Mouse (Mus musculus): ENCODE data around the gene Vezt. TPM values are rescaled to one million over a fixed set of nuclear protein-coding genes. Genes with fewer than 3 reads are reported as not detected.

Vezt gene
- polyA plus RNA-seq, 1 experiment = 25.7 TPM

DNA sequence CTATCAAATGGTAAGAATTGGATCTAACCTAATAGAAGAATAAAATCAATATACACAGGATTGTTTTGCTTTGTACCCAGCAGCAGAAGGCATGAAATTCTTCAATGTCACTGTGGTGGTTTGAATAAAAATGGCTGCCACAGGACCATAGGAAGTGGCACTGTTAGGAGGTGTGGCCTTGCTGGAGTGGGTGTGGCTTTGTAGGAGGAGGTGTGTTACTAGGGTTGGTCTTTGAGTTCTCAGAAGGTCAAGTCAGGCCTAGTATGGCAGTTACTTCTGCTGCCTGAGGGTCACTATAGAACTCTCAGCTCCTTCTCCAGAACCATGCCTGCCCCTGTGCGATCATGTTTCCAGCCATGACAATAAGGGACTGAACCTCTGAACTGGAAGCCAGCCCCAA, 40.5 kb downstream of the Vezt start:
- TF ChIP-seq POLR2A (IDR thresholded peaks at IDR 0.05; ENCODE audit: borderline replicate concordance, insufficient read depth, low read length) (no peak), CTCF (IDR thresholded peaks at IDR 0.05; ENCODE audit: borderline replicate concordance, insufficient read depth, low read depth, low read length) (no peak)
- Histone ChIP-seq H3K4me1 (ENCODE audit: control insufficient read depth, insufficient read depth, low read length) (no peaks in the 10 kb centered on the region), H3K27ac (ENCODE audit: insufficient read depth, low read length) (no peak overlapping the region), H3K4me3 (replicated peaks; ENCODE audit: insufficient read depth, low read depth, low read length) (no peak overlapping the region), H3K27me3 (ENCODE audit: control insufficient read depth, insufficient read depth, low read length) (no peaks in the 10 kb centered on the region)
- DNase-seq = no peak
- 100% methylated on average over 1 of the region's 1 CpGs for WGBS

DNA sequence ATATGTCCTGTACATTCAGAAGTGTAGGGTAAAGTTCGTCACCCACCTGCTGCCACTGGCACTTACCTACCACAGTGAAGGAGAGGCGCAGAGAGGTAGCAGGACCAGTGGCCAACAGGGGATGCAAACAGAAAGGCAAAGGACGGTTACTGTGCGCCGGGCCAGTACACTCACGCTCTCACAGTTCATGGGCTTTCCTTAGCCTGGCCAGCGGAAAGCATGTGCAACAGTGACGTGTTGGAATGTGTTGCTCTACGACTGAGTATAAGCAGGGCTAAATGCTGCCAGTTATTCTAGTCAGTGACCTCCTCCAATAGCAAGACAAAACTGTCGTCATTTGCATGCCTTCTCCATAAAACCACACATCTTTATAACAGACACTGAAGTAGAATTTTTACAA, 41.5 kb downstream of the Vezt start:
- Histone ChIP-seq H3K4me1 (ENCODE audit: control insufficient read depth, insufficient read depth, low read length) (no peaks in the 10 kb centered on the region), H3K4me3 (replicated peaks; ENCODE audit: insufficient read depth, low read depth, low read length) (no peak overlapping the region), H3K27me3 (ENCODE audit: control insufficient read depth, insufficient read depth, low read length) (no peaks in the 10 kb centered on the region), H3K27ac (ENCODE audit: insufficient read depth, low read length) (no peak overlapping the region)
- no peak for DNase-seq
- TF ChIP-seq POLR2A (IDR thresholded peaks at IDR 0.05; ENCODE audit: borderline replicate concordance, insufficient read depth, low read length) (no peak), CTCF (IDR thresholded peaks at IDR 0.05; ENCODE audit: borderline replicate concordance, insufficient read depth, low read depth, low read length) (no peak)
- 96% methylated on average over 10 of the region's 10 CpGs for WGBS

- TF ChIP-seq POLR2A (IDR thresholded peaks at IDR 0.05; ENCODE audit: borderline replicate concordance, insufficient read depth, low read length) = no peak
- no peak for TF ChIP-seq CTCF (IDR thresholded peaks at IDR 0.05; ENCODE audit: borderline replicate concordance, insufficient read depth, low read depth, low read length)
- Histone ChIP-seq H3K27me3 (ENCODE audit: control insufficient read depth, insufficient read depth, low read length) (no peaks in the 10 kb centered on the region), H3K4me1 (ENCODE audit: control insufficient read depth, insufficient read depth, low read length) (no peaks in the 10 kb centered on the region), H3K4me3 (replicated peaks; ENCODE audit: insufficient read depth, low read depth, low read length) (no peak overlapping the region), H3K27ac (ENCODE audit: insufficient read depth, low read length) (no peak overlapping the region)
- DNase-seq = no peak
These were observed 50.3 kb downstream of the Vezt start for GRCm38 (mm10) chr10:93985357-93985756.

DNA sequence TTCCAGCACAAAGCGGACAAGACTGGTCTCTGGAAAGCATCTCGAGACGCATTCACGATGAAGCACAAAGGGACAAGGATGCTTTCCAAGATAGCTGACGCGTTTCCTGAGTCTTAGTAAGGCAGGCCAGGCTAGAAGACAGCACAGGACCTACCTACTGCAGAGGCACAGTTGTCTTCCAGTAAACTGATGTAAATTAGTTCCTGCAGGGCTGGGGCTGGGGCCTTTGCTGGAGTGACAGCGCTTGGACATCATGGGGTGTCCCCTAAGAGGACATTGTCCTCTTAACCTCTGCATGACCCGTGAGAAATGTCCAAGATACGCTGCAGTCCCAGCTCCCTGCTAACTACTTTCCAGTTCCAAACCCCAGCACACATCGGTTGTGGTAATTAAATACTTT, 66.3 kb downstream of the Vezt start:
- Histone ChIP-seq H3K27me3 (ENCODE audit: control insufficient read depth, insufficient read depth, low read length) (no peaks in the 10 kb centered on the region), H3K4me3 (replicated peaks; ENCODE audit: insufficient read depth, low read depth, low read length) (no peak overlapping the region), H3K27ac (ENCODE audit: insufficient read depth, low read length) (no peak overlapping the region), H3K4me1 (ENCODE audit: control insufficient read depth, insufficient read depth, low read length) (no peaks in the 10 kb centered on the region)
- no peak for DNase-seq
- TF ChIP-seq POLR2A (IDR thresholded peaks at IDR 0.05; ENCODE audit: borderline replicate concordance, insufficient read depth, low read length) = no peak
- TF ChIP-seq CTCF (IDR thresholded peaks at IDR 0.05; ENCODE audit: borderline replicate concordance, insufficient read depth, low read depth, low read length) = no peak
- 46% methylated on average over 10 of the region's 10 CpGs for WGBS

GRCm38 (mm10) chr10:93967486-93967885, 68.1 kb downstream of the Vezt start:
- Histone ChIP-seq H3K27me3 (ENCODE audit: control insufficient read depth, insufficient read depth, low read length) (no peaks in the 10 kb centered on the region), H3K27ac (ENCODE audit: insufficient read depth, low read length) (no peak overlapping the region), H3K4me3 (replicated peaks; ENCODE audit: insufficient read depth, low read depth, low read length) (no peak overlapping the region), H3K4me1 (ENCODE audit: control insufficient read depth, insufficient read depth, low read length) (no peaks in the 10 kb centered on the region)
- DNase-seq = no peak
- no peak for TF ChIP-seq CTCF (IDR thresholded peaks at IDR 0.05; ENCODE audit: borderline replicate concordance, insufficient read depth, low read depth, low read length)
- no peak for TF ChIP-seq POLR2A (IDR thresholded peaks at IDR 0.05; ENCODE audit: borderline replicate concordance, insufficient read depth, low read length)

- no peaks in the 10 kb centered on the region for H3K4me1 ChIP-seq (ENCODE audit: control insufficient read depth, insufficient read depth, low read length)
- no peaks in the 10 kb centered on the region for H3K27me3 ChIP-seq (ENCODE audit: control insufficient read depth, insufficient read depth, low read length)
- TF ChIP-seq POLR2A (IDR thresholded peaks at IDR 0.05; ENCODE audit: borderline replicate concordance, insufficient read depth, low read length) = no peak
- no peak for TF ChIP-seq CTCF (IDR thresholded peaks at IDR 0.05; ENCODE audit: borderline replicate concordance, insufficient read depth, low read depth, low read length)
- H3K4me3 ChIP-seq (replicated peaks; ENCODE audit: insufficient read depth, low read depth, low read length) = no peak overlapping the region
- no peak overlapping the region for H3K27ac ChIP-seq (ENCODE audit: insufficient read depth, low read length)
- WGBS = 93% methylated on average over 3 of the region's 3 CpGs
- no peak for DNase-seq
These were observed 81.6 kb downstream of the Vezt start for GRCm38 (mm10) chr10:93954023-93954422.

- no peak overlapping the region for H3K27ac ChIP-seq (ENCODE audit: insufficient read depth, low read length)
- TF ChIP-seq CTCF (IDR thresholded peaks at IDR 0.05; ENCODE audit: borderline replicate concordance, insufficient read depth, low read depth, low read length) (no peak), POLR2A (IDR thresholded peaks at IDR 0.05; ENCODE audit: borderline replicate concordance, insufficient read depth, low read length) (no peak)
- H3K4me1 ChIP-seq (ENCODE audit: control insufficient read depth, insufficient read depth, low read length) = no peaks in the 10 kb centered on the region
- no peak for DNase-seq
- 77% methylated on average over 7 of the region's 7 CpGs for WGBS
- no peaks in the 10 kb centered on the region for H3K27me3 ChIP-seq (ENCODE audit: control insufficient read depth, insufficient read depth, low read length)
- H3K4me3 ChIP-seq (replicated peaks; ENCODE audit: insufficient read depth, low read depth, low read length) = no peak overlapping the region
These were observed 82.1 kb downstream of the Vezt start for GRCm38 (mm10) chr10:93953504-93953903.

DNA sequence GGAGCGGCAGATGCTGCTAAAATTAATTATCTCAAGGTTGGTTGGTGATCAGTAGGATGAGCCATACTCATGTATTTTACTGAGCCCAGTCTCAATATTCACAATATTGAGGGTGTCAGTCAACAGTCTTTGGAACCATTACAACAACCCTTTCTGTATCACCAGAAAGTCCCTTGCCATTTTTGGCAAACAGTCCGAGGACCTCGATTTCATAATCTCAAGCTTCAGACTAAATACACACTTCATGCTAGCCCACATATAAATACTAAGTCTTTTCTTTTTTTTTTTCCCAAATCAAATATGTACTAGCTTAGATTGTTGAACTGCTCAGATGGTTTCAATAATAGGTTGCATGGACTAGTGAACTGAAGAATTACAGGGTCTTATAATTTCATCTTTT, 84.6 kb downstream of the Vezt start:
- 92% methylated on average over 3 of the region's 3 CpGs for whole genome bisulfite sequencing
- Histone ChIP-seq H3K27me3 (ENCODE audit: control insufficient read depth, insufficient read depth, low read length) (no peaks in the 10 kb centered on the region), H3K4me3 (replicated peaks; ENCODE audit: insufficient read depth, low read depth, low read length) (no peak overlapping the region), H3K27ac (ENCODE audit: insufficient read depth, low read length) (no peak overlapping the region), H3K4me1 (ENCODE audit: control insufficient read depth, insufficient read depth, low read length) (no peaks in the 10 kb centered on the region; the same call in 1 of the 2 replicates)
- TF ChIP-seq POLR2A (IDR thresholded peaks at IDR 0.05; ENCODE audit: borderline replicate concordance, insufficient read depth, low read length) = no peak
- no peak for TF ChIP-seq CTCF (IDR thresholded peaks at IDR 0.05; ENCODE audit: borderline replicate concordance, insufficient read depth, low read depth, low read length)
- no peak for DNase-seq
